Mouse (Mus musculus): ENCODE results near the gene Fxyd7. TPM values are rescaled to one million over a fixed set of nuclear protein-coding genes. Genes with fewer than 3 reads are reported as not detected.

Gene Fxyd7
- polyA plus RNA-seq, 1 experiment from 2014 or later: 4.9 TPM

- Histone ChIP-seq H3K4me3 (ENCODE audit: low read length) (no peak overlapping the region), H3K4me2 (ENCODE audit: low read depth, low read length) (no peak overlapping the region), H3K9me3 (ENCODE audit: control insufficient read depth, low read length) (no peaks in the 10 kb centered on the region), H3K27me3 (ENCODE audit: control insufficient read depth, insufficient read depth, low read depth, low read length) (0 out of 2 replicates have a peak, but pooled peaks cover 4% of the 10 kb centered on the region), H3K4me1 (replicated peaks; ENCODE audit: control insufficient read depth, insufficient read depth, low read length) (no peaks in the 10 kb centered on the region), H3K27ac (ENCODE audit: low read length) (no peak overlapping the region), H3K9ac (ENCODE audit: low read length) (no peak overlapping the region), H3K36me3 (ENCODE audit: control insufficient read depth, insufficient read depth, low read length) (no peaks in the 10 kb centered on the region)
- WGBS: 77% methylated on average over 7 of the region's 7 CpGs
- ATAC-seq (ENCODE audit: low read depth): no peak
Measured at GRCm38 (mm10) chr7:31036917-31037316, 14.3 kb downstream of the Fxyd7 start.

- Histone ChIP-seq H3K36me3 (ENCODE audit: control insufficient read depth, insufficient read depth, low read length) (no peaks in the 10 kb centered on the region), H3K4me2 (ENCODE audit: low read depth, low read length) (no peak overlapping the region), H3K9me3 (ENCODE audit: control insufficient read depth, low read length) (no peaks in the 10 kb centered on the region), H3K4me1 (replicated peaks; ENCODE audit: control insufficient read depth, insufficient read depth, low read length) (no peaks in the 10 kb centered on the region), H3K27ac (ENCODE audit: low read length) (no peak overlapping the region), H3K4me3 (ENCODE audit: low read length) (no peak overlapping the region), H3K27me3 (ENCODE audit: control insufficient read depth, insufficient read depth, low read depth, low read length) (no peaks in the 10 kb centered on the region), H3K9ac (ENCODE audit: low read length) (no peak overlapping the region)
- 68% methylated on average over 11 of the region's 11 CpGs for WGBS
- no peak for ATAC-seq (ENCODE audit: low read depth)
Measured at GRCm38 (mm10) chr7:31035291-31035690, 16.0 kb downstream of the Fxyd7 start.

- Histone ChIP-seq H3K4me3 (ENCODE audit: low read length) (no peak overlapping the region), H3K4me2 (ENCODE audit: low read depth, low read length) (no peak overlapping the region), H3K36me3 (ENCODE audit: control insufficient read depth, insufficient read depth, low read length) (no peaks in the 10 kb centered on the region), H3K27me3 (ENCODE audit: control insufficient read depth, insufficient read depth, low read depth, low read length) (no peaks in the 10 kb centered on the region), H3K4me1 (replicated peaks; ENCODE audit: control insufficient read depth, insufficient read depth, low read length) (no peaks in the 10 kb centered on the region), H3K9ac (ENCODE audit: low read length) (no peak overlapping the region), H3K9me3 (ENCODE audit: control insufficient read depth, low read length) (no peaks in the 10 kb centered on the region), H3K27ac (ENCODE audit: low read length) (no peak overlapping the region)
- no peak for ATAC-seq (ENCODE audit: low read depth)
- 63% methylated on average over 11 of the region's 11 CpGs for WGBS
Measured at GRCm38 (mm10) chr7:31034789-31035188, 16.5 kb downstream of the Fxyd7 start.

GRCm38 (mm10) chr7:31033409-31034165, 17.7 kb downstream of the Fxyd7 start:
- H3K27me3 ChIP-seq (ENCODE audit: control insufficient read depth, insufficient read depth, low read depth, low read length): no peaks in the 10 kb centered on the region
- no peaks in the 10 kb centered on the region for H3K4me1 ChIP-seq (replicated peaks; ENCODE audit: control insufficient read depth, insufficient read depth, low read length)
- H3K27ac ChIP-seq (ENCODE audit: low read length): no peak overlapping the region
- H3K9me3 ChIP-seq (ENCODE audit: control insufficient read depth, low read length): no peaks in the 10 kb centered on the region
- peak; percentile 43; the same call in 1 of the 2 replicates for ATAC-seq (ENCODE audit: low read depth)
- no peak overlapping the region for H3K9ac ChIP-seq (ENCODE audit: low read length)
- WGBS: 47% methylated on average over 9 of the region's 9 CpGs
- no peak overlapping the region for H3K4me3 ChIP-seq (ENCODE audit: low read length)
- H3K4me2 ChIP-seq (ENCODE audit: low read depth, low read length): no peak overlapping the region
- H3K36me3 ChIP-seq (ENCODE audit: control insufficient read depth, insufficient read depth, low read length): no peaks in the 10 kb centered on the region

- 78% methylated on average over 7 of the region's 7 CpGs for WGBS
- Histone ChIP-seq H3K27me3 (ENCODE audit: control insufficient read depth, insufficient read depth, low read depth, low read length) (no peaks in the 10 kb centered on the region), H3K27ac (ENCODE audit: low read length) (no peak overlapping the region), H3K4me3 (ENCODE audit: low read length) (no peak overlapping the region), H3K9me3 (ENCODE audit: control insufficient read depth, low read length) (no peaks in the 10 kb centered on the region), H3K4me2 (ENCODE audit: low read depth, low read length) (no peak overlapping the region), H3K4me1 (replicated peaks; ENCODE audit: control insufficient read depth, insufficient read depth, low read length) (no peaks in the 10 kb centered on the region), H3K9ac (ENCODE audit: low read length) (no peak overlapping the region), H3K36me3 (ENCODE audit: control insufficient read depth, insufficient read depth, low read length) (no peaks in the 10 kb centered on the region)
- no peak for ATAC-seq (ENCODE audit: low read depth)
Measured at GRCm38 (mm10) chr7:31031731-31032130, 19.5 kb downstream of the Fxyd7 start.

- Histone ChIP-seq H3K27me3 (ENCODE audit: control insufficient read depth, insufficient read depth, low read depth, low read length) (no peaks in the 10 kb centered on the region), H3K27ac (ENCODE audit: low read length) (no peak overlapping the region), H3K4me2 (ENCODE audit: low read depth, low read length) (no peak overlapping the region), H3K36me3 (ENCODE audit: control insufficient read depth, insufficient read depth, low read length) (no peaks in the 10 kb centered on the region), H3K4me1 (replicated peaks; ENCODE audit: control insufficient read depth, insufficient read depth, low read length) (0 out of 2 replicates have a peak, but pooled peaks cover 2% of the 10 kb centered on the region), H3K4me3 (ENCODE audit: low read length) (no peak overlapping the region), H3K9ac (ENCODE audit: low read length) (no peak overlapping the region), H3K9me3 (ENCODE audit: control insufficient read depth, low read length) (no peaks in the 10 kb centered on the region)
- ATAC-seq (ENCODE audit: low read depth): no peak
- WGBS: 76% methylated on average over 2 of the region's 2 CpGs
Measured at GRCm38 (mm10) chr7:31030717-31031116, 20.6 kb downstream of the Fxyd7 start.

- no peaks in the 10 kb centered on the region for H3K9me3 ChIP-seq (ENCODE audit: control insufficient read depth, low read length)
- H3K27me3 ChIP-seq (ENCODE audit: control insufficient read depth, insufficient read depth, low read depth, low read length): no peaks in the 10 kb centered on the region
- WGBS: 62% methylated on average over 8 of the region's 8 CpGs
- no peak for ATAC-seq (ENCODE audit: low read depth)
- no peak overlapping the region for H3K4me3 ChIP-seq (ENCODE audit: low read length)
- 0 out of 2 replicates have a peak, but pooled peaks cover 2% of the 10 kb centered on the region for H3K4me1 ChIP-seq (replicated peaks; ENCODE audit: control insufficient read depth, insufficient read depth, low read length)
- H3K4me2 ChIP-seq (ENCODE audit: low read depth, low read length): no peak overlapping the region
- H3K27ac ChIP-seq (ENCODE audit: low read length): no peak overlapping the region
- H3K36me3 ChIP-seq (ENCODE audit: control insufficient read depth, insufficient read depth, low read length): no peaks in the 10 kb centered on the region
- H3K9ac ChIP-seq (ENCODE audit: low read length): no peak overlapping the region
Measured at GRCm38 (mm10) chr7:31028609-31029008, 22.7 kb downstream of the Fxyd7 start.

- Histone ChIP-seq H3K9ac (ENCODE audit: low read length) (no peak overlapping the region), H3K27me3 (ENCODE audit: control insufficient read depth, insufficient read depth, low read depth, low read length) (no peaks in the 10 kb centered on the region), H3K4me3 (ENCODE audit: low read length) (no peak overlapping the region), H3K9me3 (ENCODE audit: control insufficient read depth, low read length) (no peaks in the 10 kb centered on the region), H3K27ac (ENCODE audit: low read length) (0 out of 2 replicates have a peak overlapping the region, but pooled peaks have one; percentile 32), H3K4me2 (ENCODE audit: low read depth, low read length) (no peak overlapping the region), H3K4me1 (replicated peaks; ENCODE audit: control insufficient read depth, insufficient read depth, low read length) (peaks cover 14% of the 10 kb centered on the region), H3K36me3 (ENCODE audit: control insufficient read depth, insufficient read depth, low read length) (no peaks in the 10 kb centered on the region)
- ATAC-seq (ENCODE audit: low read depth): peak; percentile 77
- 23% methylated on average over 10 of the region's 10 CpGs for WGBS
Measured at GRCm38 (mm10) chr7:31017104-31017901, 34.0 kb downstream of the Fxyd7 start.

- 63% methylated on average over 5 of the region's 5 CpGs for WGBS
- H3K27ac ChIP-seq (ENCODE audit: low read length): no peak overlapping the region
- H3K9me3 ChIP-seq (ENCODE audit: control insufficient read depth, low read length): no peaks in the 10 kb centered on the region
- no peaks in the 10 kb centered on the region for H3K27me3 ChIP-seq (ENCODE audit: control insufficient read depth, insufficient read depth, low read depth, low read length)
- no peak overlapping the region for H3K9ac ChIP-seq (ENCODE audit: low read length)
- peaks cover 14% of the 10 kb centered on the region for H3K4me1 ChIP-seq (replicated peaks; ENCODE audit: control insufficient read depth, insufficient read depth, low read length)
- H3K4me3 ChIP-seq (ENCODE audit: low read length): no peak overlapping the region
- no peaks in the 10 kb centered on the region for H3K36me3 ChIP-seq (ENCODE audit: control insufficient read depth, insufficient read depth, low read length)
- no peak for ATAC-seq (ENCODE audit: low read depth)
- H3K4me2 ChIP-seq (ENCODE audit: low read depth, low read length): no peak overlapping the region
Measured at GRCm38 (mm10) chr7:31012971-31013370, 38.3 kb downstream of the Fxyd7 start.

All from lung, embryonic 16.5 days (tissue).